Mouse (Mus musculus): ENCODE results near the gene Ptprj. TPM values are rescaled to one million over a fixed set of nuclear protein-coding genes. Genes with fewer than 3 reads are reported as not detected.

Ptprj gene
- polyA plus RNA-seq, 1 experiment, result not detected

DNA sequence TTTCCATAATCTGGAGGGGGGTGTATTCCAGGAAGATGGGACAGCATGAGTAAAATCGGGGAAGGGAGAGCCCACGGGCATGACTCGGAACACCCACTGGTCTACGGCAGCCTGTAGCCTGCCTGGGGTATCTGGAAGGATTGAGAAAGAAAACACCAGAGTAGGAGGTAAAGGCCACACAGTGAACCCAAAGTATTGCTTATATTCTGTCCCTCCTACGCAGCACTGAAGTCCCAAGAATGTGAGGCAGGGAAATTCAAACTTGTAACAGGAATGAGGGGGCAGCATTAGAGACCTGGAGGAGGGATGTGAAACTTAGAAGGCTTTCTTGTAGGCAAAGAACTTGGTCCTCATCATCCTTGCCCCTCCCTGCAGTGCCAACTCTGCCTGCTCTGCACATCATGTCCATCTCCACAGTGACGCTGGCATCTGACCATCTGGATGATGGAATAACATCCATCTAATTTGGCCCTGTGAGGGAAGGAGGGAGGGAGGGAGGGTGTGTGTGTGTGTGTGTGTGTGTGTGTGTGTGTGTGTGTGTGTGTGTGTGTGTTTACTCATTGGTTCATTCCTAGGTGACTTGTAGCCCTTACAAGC is 37.2 kb downstream of the Ptprj start:
- Histone ChIP-seq H3K4me1 (ENCODE audit: control insufficient read depth, insufficient read depth, low read length) (peaks cover 18% of the 10 kb centered on the region), H3K27ac (ENCODE audit: insufficient read depth, low read depth, low read length) (no peak overlapping the region), H3K4me3 (ENCODE audit: insufficient read depth, low read depth, low read length) (no peak overlapping the region)
- TF ChIP-seq CTCF (IDR thresholded peaks at IDR 0.05; ENCODE audit: insufficient read depth, low read depth, low read length), result no peak
- no peak for TF ChIP-seq POLR2A (IDR thresholded peaks at IDR 0.05; ENCODE audit: insufficient read depth, low read depth, low read length)
- WGBS, result 59% methylated on average over 6 of the region's 6 CpGs

DNA sequence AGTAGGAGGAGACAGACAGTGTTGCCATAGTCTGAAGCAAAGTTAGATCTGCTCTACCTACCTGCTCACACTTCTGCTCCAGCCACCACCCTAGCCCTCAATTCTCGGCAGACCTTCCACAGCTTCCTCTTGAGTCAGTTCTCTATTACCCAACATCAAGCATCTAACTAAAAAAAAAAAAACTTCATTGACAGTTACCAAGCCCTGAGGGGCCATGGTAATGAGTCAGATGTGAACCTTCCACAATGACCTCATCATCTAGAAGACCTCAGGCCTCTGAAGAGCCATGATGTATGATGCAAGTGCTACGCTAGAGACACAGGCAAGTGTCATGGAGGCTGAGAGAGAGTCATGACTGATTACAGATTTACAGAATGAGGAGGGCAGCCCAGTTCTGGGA is 37.8 kb downstream of the Ptprj start:
- 89% methylated on average over 2 of the region's 2 CpGs for WGBS
- TF ChIP-seq CTCF (IDR thresholded peaks at IDR 0.05; ENCODE audit: insufficient read depth, low read depth, low read length) (no peak), POLR2A (IDR thresholded peaks at IDR 0.05; ENCODE audit: insufficient read depth, low read depth, low read length) (no peak)
- Histone ChIP-seq H3K4me1 (ENCODE audit: control insufficient read depth, insufficient read depth, low read length) (peaks cover 18% of the 10 kb centered on the region), H3K27ac (ENCODE audit: insufficient read depth, low read depth, low read length) (no peak overlapping the region), H3K4me3 (ENCODE audit: insufficient read depth, low read depth, low read length) (no peak overlapping the region)

DNA sequence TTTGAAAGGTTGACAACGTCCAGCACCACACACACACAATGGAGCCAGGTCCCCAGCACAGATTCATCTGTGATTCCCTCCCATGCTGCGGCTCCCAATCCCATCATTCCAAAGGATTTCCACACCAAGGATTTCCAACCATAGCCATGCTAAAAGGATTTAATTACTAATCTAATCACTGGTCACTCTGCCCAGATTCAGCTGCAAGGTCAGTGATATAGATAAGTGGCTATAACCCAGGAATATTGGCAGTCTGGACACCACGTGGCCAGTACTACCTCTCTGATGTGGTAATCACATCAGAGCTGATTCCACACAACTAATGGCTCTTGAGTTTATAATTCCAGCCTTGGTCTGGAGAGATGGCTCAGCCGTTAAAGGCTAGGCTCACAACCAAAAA is 41.2 kb downstream of the Ptprj start:
- no peak overlapping the region for H3K4me3 ChIP-seq (ENCODE audit: insufficient read depth, low read depth, low read length)
- no peak for TF ChIP-seq POLR2A (IDR thresholded peaks at IDR 0.05; ENCODE audit: insufficient read depth, low read depth, low read length)
- no peak for TF ChIP-seq CTCF (IDR thresholded peaks at IDR 0.05; ENCODE audit: insufficient read depth, low read depth, low read length)
- 73% methylated on average over 4 of the region's 4 CpGs for WGBS
- peaks cover 17% of the 10 kb centered on the region for H3K4me1 ChIP-seq (ENCODE audit: control insufficient read depth, insufficient read depth, low read length)
- 0 out of 2 replicates have a peak overlapping the region, but pooled peaks have one; percentile 4 for H3K27ac ChIP-seq (ENCODE audit: insufficient read depth, low read depth, low read length)

DNA sequence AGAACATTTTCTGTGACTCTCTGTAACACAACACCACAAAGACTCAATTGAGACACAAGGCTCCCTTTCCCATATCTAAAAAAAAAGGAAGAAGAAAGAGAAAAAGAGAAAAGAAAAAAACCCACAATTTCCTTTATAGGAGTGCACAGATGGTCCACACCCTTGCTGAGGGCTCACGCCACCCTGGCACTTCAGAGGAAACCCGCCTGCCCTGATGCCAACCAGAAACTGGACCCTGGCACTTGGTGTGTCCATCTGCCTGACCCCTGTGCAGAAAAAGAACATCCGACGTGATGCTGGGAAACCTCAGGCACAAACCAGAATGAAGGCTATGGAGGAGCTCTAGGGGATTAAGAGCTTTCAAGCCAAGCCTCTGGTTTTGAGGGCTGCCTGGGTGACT is 43.2 kb downstream of the Ptprj start:
- TF ChIP-seq CTCF (IDR thresholded peaks at IDR 0.05; ENCODE audit: insufficient read depth, low read depth, low read length) (no peak), POLR2A (IDR thresholded peaks at IDR 0.05; ENCODE audit: insufficient read depth, low read depth, low read length) (no peak)
- 57% methylated on average over 4 of the region's 4 CpGs for WGBS
- H3K4me3 ChIP-seq (ENCODE audit: insufficient read depth, low read depth, low read length), result no peak overlapping the region
- peaks cover 14% of the 10 kb centered on the region for H3K4me1 ChIP-seq (ENCODE audit: control insufficient read depth, insufficient read depth, low read length)
- no peak overlapping the region for H3K27ac ChIP-seq (ENCODE audit: insufficient read depth, low read depth, low read length)

DNA sequence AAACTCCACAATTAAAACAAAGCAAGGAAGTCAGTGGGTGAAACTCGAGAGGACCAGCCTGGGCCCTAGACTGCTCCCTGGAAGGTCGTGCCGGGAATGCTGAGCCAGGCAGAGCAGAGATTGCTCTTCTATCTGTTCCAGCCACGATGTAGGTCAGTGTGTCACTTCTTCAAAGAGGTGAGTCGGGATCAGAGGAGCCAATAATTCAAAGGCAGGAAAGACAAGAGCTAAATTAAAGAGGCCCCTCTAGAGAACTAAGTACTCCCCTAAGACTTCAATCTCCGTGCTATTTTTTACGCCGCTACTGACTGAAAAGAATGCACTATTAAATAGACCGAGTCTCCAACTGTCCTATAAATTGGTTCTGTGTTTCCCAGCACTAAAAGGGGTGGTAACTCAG is 43.9 kb downstream of the Ptprj start:
- peaks cover 14% of the 10 kb centered on the region for H3K4me1 ChIP-seq (ENCODE audit: control insufficient read depth, insufficient read depth, low read length)
- 14% methylated on average over 9 of the region's 9 CpGs for WGBS
- TF ChIP-seq POLR2A (IDR thresholded peaks at IDR 0.05; ENCODE audit: insufficient read depth, low read depth, low read length) (no peak), CTCF (IDR thresholded peaks at IDR 0.05; ENCODE audit: insufficient read depth, low read depth, low read length) (no peak)
- H3K4me3 ChIP-seq (ENCODE audit: insufficient read depth, low read depth, low read length), result no peak overlapping the region
- no peak overlapping the region for H3K27ac ChIP-seq (ENCODE audit: insufficient read depth, low read depth, low read length)

DNA sequence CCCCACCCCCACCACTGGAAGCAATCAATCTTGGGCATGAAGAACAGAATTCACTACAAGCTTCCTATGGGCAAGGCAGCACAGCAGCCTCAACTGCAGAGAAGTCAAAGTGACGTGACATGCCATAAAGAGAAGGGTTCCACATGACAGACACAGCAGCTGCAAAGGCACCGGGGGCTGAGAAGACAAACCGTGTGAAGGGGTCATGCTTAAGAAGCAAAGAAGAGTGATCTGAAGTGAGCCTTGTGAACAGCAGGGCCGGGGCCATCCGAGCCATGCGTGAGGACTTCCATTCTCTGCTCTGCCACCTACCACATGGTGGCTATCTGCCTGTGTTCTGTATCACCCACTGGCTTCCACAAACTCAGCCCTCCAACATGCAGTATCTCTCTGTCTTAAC is 45.7 kb downstream of the Ptprj start:
- TF ChIP-seq POLR2A (IDR thresholded peaks at IDR 0.05; ENCODE audit: insufficient read depth, low read depth, low read length), result no peak
- no peak for TF ChIP-seq CTCF (IDR thresholded peaks at IDR 0.05; ENCODE audit: insufficient read depth, low read depth, low read length)
- WGBS, result 93% methylated on average over 6 of the region's 6 CpGs
- Histone ChIP-seq H3K4me1 (ENCODE audit: control insufficient read depth, insufficient read depth, low read length) (peaks cover 14% of the 10 kb centered on the region), H3K4me3 (ENCODE audit: insufficient read depth, low read depth, low read length) (no peak overlapping the region), H3K27ac (ENCODE audit: insufficient read depth, low read depth, low read length) (no peak overlapping the region)

DNA sequence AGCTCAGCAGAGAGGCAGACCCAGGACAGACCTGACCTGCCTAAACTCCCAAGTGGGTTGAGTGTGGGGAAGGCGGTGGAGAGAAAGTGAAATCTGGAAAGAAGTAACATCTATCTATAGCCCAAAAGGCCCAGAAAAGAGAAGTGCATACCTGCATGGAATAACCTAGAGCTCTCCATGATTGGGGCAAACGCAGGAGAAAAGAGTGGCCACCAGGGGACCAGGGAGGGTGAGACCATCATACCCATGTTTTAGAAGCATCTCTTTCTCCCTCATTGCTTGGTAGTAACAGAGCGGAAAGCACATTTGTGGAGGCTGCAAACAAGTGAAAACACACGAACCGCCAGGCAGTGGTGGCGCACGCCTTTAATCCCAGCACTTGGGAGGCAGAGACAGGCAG is 46.5 kb downstream of the Ptprj start:
- no peak overlapping the region for H3K27ac ChIP-seq (ENCODE audit: insufficient read depth, low read depth, low read length)
- H3K4me3 ChIP-seq (ENCODE audit: insufficient read depth, low read depth, low read length), result no peak overlapping the region
- peaks cover 12% of the 10 kb centered on the region for H3K4me1 ChIP-seq (ENCODE audit: control insufficient read depth, insufficient read depth, low read length)
- TF ChIP-seq POLR2A (IDR thresholded peaks at IDR 0.05; ENCODE audit: insufficient read depth, low read depth, low read length) (no peak), CTCF (IDR thresholded peaks at IDR 0.05; ENCODE audit: insufficient read depth, low read depth, low read length) (no peak)
- WGBS, result 98% methylated on average over 7 of the region's 7 CpGs

DNA sequence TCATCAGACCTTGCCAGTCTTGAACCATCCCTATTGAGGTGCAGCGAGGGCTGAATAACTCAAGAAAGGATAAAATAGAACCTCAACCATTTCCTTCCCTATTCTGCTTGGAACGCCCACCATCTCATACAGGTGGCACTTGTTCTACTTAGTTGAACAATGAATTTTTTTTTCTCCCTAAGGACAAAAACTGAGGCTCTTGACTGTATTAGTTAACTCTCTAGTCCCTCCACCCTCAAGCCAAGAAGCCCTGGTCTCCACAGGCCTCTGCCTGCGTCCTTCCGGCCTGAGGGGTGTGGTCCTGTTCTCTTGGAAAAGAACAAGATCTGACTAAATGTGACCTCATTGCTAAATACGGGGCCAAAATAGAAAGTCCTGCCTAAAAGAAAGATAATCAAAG is 48.4 kb downstream of the Ptprj start:
- H3K4me3 ChIP-seq (ENCODE audit: insufficient read depth, low read depth, low read length), result no peak overlapping the region
- TF ChIP-seq POLR2A (IDR thresholded peaks at IDR 0.05; ENCODE audit: insufficient read depth, low read depth, low read length) (no peak), CTCF (IDR thresholded peaks at IDR 0.05; ENCODE audit: insufficient read depth, low read depth, low read length) (no peak)
- H3K27ac ChIP-seq (ENCODE audit: insufficient read depth, low read depth, low read length), result no peak overlapping the region
- H3K4me1 ChIP-seq (ENCODE audit: control insufficient read depth, insufficient read depth, low read length), result peaks cover 15% of the 10 kb centered on the region
- 77% methylated on average over 5 of the region's 5 CpGs for WGBS

DNA sequence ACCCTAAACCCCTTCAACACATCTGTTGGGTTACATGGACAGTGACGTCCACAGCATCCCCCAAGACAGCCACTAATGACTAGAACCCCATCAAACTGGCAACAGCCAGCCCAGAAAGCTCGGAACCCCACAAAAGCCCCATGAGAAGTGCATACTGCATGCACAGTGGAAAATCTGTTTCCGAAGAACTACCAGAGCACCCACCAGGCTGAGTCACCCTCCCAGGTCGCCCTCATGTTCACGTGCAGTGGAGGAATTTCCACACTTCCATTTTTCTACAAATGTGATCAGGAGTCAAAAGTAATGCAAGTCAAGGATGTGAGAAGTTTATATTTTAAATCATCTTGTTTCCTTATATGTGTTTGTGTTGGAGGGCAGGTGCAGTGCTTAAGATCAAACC is 52.3 kb downstream of the Ptprj start:
- peak overlapping the region; percentile 36; the same call in 1 of the 2 replicates for H3K27ac ChIP-seq (ENCODE audit: insufficient read depth, low read depth, low read length)
- H3K4me1 ChIP-seq (ENCODE audit: control insufficient read depth, insufficient read depth, low read length), result peaks cover 10% of the 10 kb centered on the region
- no peak for TF ChIP-seq CTCF (IDR thresholded peaks at IDR 0.05; ENCODE audit: insufficient read depth, low read depth, low read length)
- no peak for TF ChIP-seq POLR2A (IDR thresholded peaks at IDR 0.05; ENCODE audit: insufficient read depth, low read depth, low read length)
- H3K4me3 ChIP-seq (ENCODE audit: insufficient read depth, low read depth, low read length), result no peak overlapping the region
- 60% methylated on average over 5 of the region's 5 CpGs for WGBS

DNA sequence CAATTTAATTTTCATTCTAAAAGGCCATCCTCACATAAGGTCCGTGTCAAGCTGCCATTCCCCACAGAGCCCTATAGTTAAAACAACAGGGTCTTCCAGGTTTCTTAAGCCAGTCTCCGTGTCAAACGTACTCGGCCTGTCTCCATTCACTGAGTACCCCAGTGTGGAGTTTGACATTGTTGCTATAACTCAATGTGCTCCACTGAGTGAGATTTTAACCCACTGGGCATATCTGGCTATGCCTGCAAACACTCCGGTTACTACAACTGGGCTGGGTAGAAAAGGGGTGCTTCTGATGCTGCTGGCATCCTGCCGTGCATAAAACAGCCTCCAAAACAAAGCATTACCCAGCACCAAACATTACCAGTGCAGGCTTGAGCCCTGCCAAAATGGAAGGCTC is 53.5 kb downstream of the Ptprj start:
- Histone ChIP-seq H3K4me3 (ENCODE audit: insufficient read depth, low read depth, low read length) (no peak overlapping the region), H3K4me1 (ENCODE audit: control insufficient read depth, insufficient read depth, low read length) (peaks cover 12% of the 10 kb centered on the region), H3K27ac (ENCODE audit: insufficient read depth, low read depth, low read length) (peak overlapping the region; percentile 47; the same call in 1 of the 2 replicates)
- 25% methylated on average over 6 of the region's 6 CpGs for WGBS
- TF ChIP-seq CTCF (IDR thresholded peaks at IDR 0.05; ENCODE audit: insufficient read depth, low read depth, low read length), result no peak
- TF ChIP-seq POLR2A (IDR thresholded peaks at IDR 0.05; ENCODE audit: insufficient read depth, low read depth, low read length), result no peak

Measured in olfactory bulb, adult 2 months (tissue).